Mouse (Mus musculus) forebrain, embryonic 11.5 days (tissue): ENCODE measurements around the gene Tmem97. TPM values are rescaled to one million over a fixed set of nuclear protein-coding genes. Genes with fewer than 3 reads are reported as not detected.
"Not testable (repeated sequence)": the region's sequence is repeated elsewhere in the genome, so short reads cannot be mapped to it uniquely, and the experiment has no call there.

Source experiments
- ATAC-seq: fragments of 200-750 bp; cut with Nextera tagmentation; replicated peaks from 2 replicates; pipeline ENCODE4 v1.8.0; 2017; ENCODE audit warnings: moderate TSS enrichment; ENCODE audit not compliant: low FRiP score
- DNase-seq: peaks from one replicate; pipeline ENCODE4 v3.0.0-alpha.2; 2017; ENCODE audit warnings: low spot score
- H3K27ac ChIP-seq: fragments of 300-500 bp; sonication (generic); 2 replicates; pipeline ENCODE4 v1.5.1; 2014; ENCODE audit warnings: low read depth, low read length
- H3K27me3 ChIP-seq: fragments of 300-500 bp; sonication (generic); 2 replicates; pipeline ENCODE4 v1.6.1; 2014; ENCODE audit warnings: mild to moderate bottlenecking, low read length, mixed read lengths; ENCODE audit not compliant: control insufficient read depth, insufficient read depth
- H3K36me3 ChIP-seq: fragments of 300-500 bp; sonication (generic); 2 replicates; pipeline ENCODE4 v1.6.1; 2014; ENCODE audit warnings: mild to moderate bottlenecking, low read length, moderate library complexity, mixed read lengths; ENCODE audit not compliant: control insufficient read depth, insufficient read depth
- H3K4me1 ChIP-seq: fragments of 300-500 bp; sonication (generic); replicated peaks from 2 replicates; pipeline ENCODE4 v1.6.1; 2014; ENCODE audit warnings: low read length, mixed read lengths; ENCODE audit not compliant: control insufficient read depth, insufficient read depth
- H3K4me2 ChIP-seq: fragments of 300-500 bp; sonication (generic); 2 replicates; pipeline ENCODE4 v1.6.1; 2014; ENCODE audit warnings: low read depth, mild to moderate bottlenecking, low read length, moderate library complexity, mixed read lengths; ENCODE audit not compliant: severe bottlenecking
- H3K4me3 ChIP-seq: fragments of 300-500 bp; sonication (generic); 2 replicates; pipeline ENCODE4 v1.5.1; 2014; ENCODE audit warnings: low read depth, low read length
- H3K9ac ChIP-seq: fragments of 300-500 bp; sonication (generic); 2 replicates; pipeline ENCODE4 v1.6.1; 2014; ENCODE audit warnings: low read length
- H3K9me3 ChIP-seq: fragments of 300-500 bp; sonication (generic); 2 replicates; pipeline ENCODE4 v1.6.1; 2016; ENCODE audit warnings: low read length, mixed read lengths; ENCODE audit not compliant: control insufficient read depth
- WGBS: fragments of 180-500 bp; shearing (Covaris S2); extraction: QIAGEN DNeasy Blood & Tissue Kit; methylation state at CpG from one replicate; pipeline ENCODE4 v1.1.7; 2014; 5-methylcytosine and 5-hydroxymethylcytosine counted together
- polyA plus RNA-seq: library from polyadenylated mRNA; unstranded; fragments of >200 nt; fragmentation: Nextera tagmentation; extraction: Ambion mirVana; gene quantifications from 2 replicates; pipeline ENCODE4 v1.2.1, GENCODE M21; 2014

Gene Tmem97
- polyA plus RNA-seq, 1 experiment from 2014 or later: 77.6 TPM

GRCm38 (mm10) chr11:78544449-78545111, 6.0 kb downstream of the Tmem97 start:
- Histone ChIP-seq H3K36me3 (no peaks in the 10 kb centered on the region), H3K4me1 (no peaks in the 10 kb centered on the region; the same call in 1 of the 2 replicates), H3K9ac (no peak overlapping the region), H3K27me3 (no peaks in the 10 kb centered on the region), H3K4me2 (no peak overlapping the region), H3K4me3 (no peak overlapping the region), H3K27ac (no peak overlapping the region), H3K9me3 (no peaks in the 10 kb centered on the region)
- DNase-seq: no peak
- ATAC-seq: no peak
- WGBS: 94% methylated on average over 7 of the region's 7 CpGs

DNA sequence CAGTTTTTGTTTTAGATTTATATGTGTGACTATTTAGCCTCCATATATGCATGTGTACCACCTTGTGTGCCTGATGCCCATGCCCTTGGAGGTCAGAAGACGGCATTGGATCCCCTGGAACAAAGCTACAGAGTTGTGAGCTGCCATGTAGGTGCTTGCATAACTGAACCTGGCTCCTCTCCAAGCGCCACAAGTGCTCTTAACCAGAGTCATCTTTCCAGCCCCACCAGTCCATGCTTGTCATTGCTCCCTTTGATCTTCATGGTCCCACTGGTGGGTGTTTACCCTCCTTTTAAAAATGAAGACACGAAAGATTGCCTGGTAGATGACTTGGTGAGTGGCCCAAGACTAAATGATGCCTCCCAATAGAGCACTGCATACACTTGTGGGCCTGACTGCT, 10.2 kb downstream of the Tmem97 start:
- no peak for DNase-seq
- no peak overlapping the region for H3K4me2 ChIP-seq
- H3K36me3 ChIP-seq: no peaks in the 10 kb centered on the region
- H3K9ac ChIP-seq: no peak overlapping the region
- WGBS: 82% methylated on average over 3 of the region's 3 CpGs
- H3K9me3 ChIP-seq: no peaks in the 10 kb centered on the region
- no peak for ATAC-seq
- no peak overlapping the region for H3K4me3 ChIP-seq
- H3K27ac ChIP-seq: no peak overlapping the region
- peaks cover 4% of the 10 kb centered on the region for H3K4me1 ChIP-seq
- no peaks in the 10 kb centered on the region for H3K27me3 ChIP-seq

DNA sequence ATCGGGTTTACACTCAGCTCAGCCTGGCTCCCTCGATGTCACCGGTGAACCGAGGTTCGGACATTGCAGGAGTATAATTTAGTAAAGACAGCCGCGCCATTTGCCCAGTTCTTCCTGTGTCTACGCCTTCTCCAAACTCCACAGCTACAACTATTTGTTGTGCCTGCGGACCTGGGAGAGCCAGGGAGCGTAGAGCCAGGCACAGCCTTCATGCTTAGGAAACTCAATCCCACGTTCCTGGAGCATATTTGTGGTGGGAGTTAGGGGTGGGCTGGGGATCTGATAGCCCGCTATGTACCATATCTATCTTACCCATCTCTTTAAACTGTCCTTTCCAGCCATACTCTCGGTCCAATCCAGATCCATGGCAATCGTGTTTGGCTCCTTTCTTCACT, 13.9 kb downstream of the Tmem97 start:
- Histone ChIP-seq H3K4me1 (peaks cover 4% of the 10 kb centered on the region), H3K36me3 (no peaks in the 10 kb centered on the region; the same call in 1 of the 2 replicates), H3K9ac (peak overlapping the region; percentile 78), H3K27me3 (no peaks in the 10 kb centered on the region), H3K4me2 (peak overlapping the region; percentile 90), H3K27ac (peak overlapping the region; percentile 50; the same call in 1 of the 2 replicates), H3K4me3 (peak overlapping the region; percentile 76), H3K9me3 (no peaks in the 10 kb centered on the region)
- ATAC-seq (0 out of 2 replicates have a peak, but pooled peaks have one; percentile 3), DNase-seq (no peak)
- WGBS: 5% methylated on average over 14 of the region's 14 CpGs

- Histone ChIP-seq H3K9ac (peak within 1 kb of the TSS; percentile 87), H3K36me3 (no peaks in the 10 kb centered on the region; the same call in 1 of the 2 replicates), H3K4me2 (peak within 1 kb of the TSS; percentile 90), H3K4me3 (peak within 1 kb of the TSS; percentile 76), H3K9me3 (no peaks in the 10 kb centered on the region), H3K27me3 (no peaks in the 10 kb centered on the region), H3K27ac (peak within 1 kb of the TSS; percentile 85), H3K4me1 (peaks cover 4% of the 10 kb centered on the region)
- ATAC-seq (peak; percentile 97), DNase-seq (peak; percentile 98)
- WGBS: under 1% methylated on average over 52 of the region's 52 CpGs
These were observed 14.4 kb downstream of the Tmem97 start, which contains the start of the genes Tnfaip1 and Ift20 for GRCm38 (mm10) chr11:78536080-78536689. Gene Tnfaip1, minus strand, starts transcription at chr11:78536332. Gene Ift20, plus strand, starts transcription at chr11:78536361.

DNA sequence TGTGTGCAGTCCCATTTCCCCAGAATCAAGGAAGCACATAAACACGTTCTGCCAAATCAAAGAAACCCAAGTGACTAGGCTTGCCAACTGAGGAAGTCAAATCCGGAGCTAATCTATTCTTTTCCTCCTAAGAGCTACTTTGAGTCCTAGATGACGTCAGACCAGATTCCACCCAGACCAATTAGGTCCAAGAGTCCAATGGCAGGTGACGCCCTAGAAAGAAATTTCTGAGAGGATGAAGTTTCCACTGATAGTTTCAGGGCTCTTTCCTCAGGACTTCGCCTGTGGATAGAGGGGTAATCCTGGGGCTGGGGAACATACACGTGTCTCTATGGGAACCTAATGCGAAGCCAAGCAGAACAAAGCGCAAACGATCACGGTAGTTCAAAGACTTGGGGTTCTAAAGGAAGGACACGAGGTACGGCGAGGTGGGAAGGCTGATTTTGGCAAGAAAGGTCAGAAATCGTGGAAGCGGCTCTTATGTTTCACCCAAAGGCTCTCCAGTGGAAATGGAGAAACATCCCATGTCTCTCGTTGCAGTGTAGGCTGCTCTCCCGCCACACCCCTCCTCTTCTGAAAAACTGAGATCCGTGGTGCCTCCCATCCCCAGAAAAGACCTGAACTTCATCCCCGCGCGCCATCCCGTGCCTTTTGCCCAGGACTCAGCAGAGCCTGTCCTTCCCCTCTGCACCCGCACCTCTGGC, 15.0 kb downstream of the Tmem97 start:
- peak overlapping the region; percentile 85 for H3K27ac ChIP-seq
- under 1% methylated on average over 23 of the region's 23 CpGs for WGBS
- H3K4me1 ChIP-seq: peaks cover 4% of the 10 kb centered on the region
- ATAC-seq: peak; percentile 10
- H3K9me3 ChIP-seq: no peaks in the 10 kb centered on the region
- H3K4me2 ChIP-seq: peak overlapping the region; percentile 51
- DNase-seq: no peak
- no peaks in the 10 kb centered on the region; the same call in 1 of the 2 replicates for H3K36me3 ChIP-seq
- H3K9ac ChIP-seq: peak overlapping the region; percentile 87
- H3K4me3 ChIP-seq: peak overlapping the region; percentile 76
- no peaks in the 10 kb centered on the region for H3K27me3 ChIP-seq

GRCm38 (mm10) chr11:78534516-78534915, 16.1 kb downstream of the Tmem97 start:
- DNase-seq: no peak
- peaks cover 4% of the 10 kb centered on the region for H3K4me1 ChIP-seq
- no peaks in the 10 kb centered on the region for H3K27me3 ChIP-seq
- WGBS: 95% methylated on average over 4 of the region's 4 CpGs
- H3K9ac ChIP-seq: no peak overlapping the region
- 0 out of 2 replicates have a peak overlapping the region, but pooled peaks have one; percentile 76 for H3K4me3 ChIP-seq
- no peaks in the 10 kb centered on the region for H3K9me3 ChIP-seq
- H3K4me2 ChIP-seq: peak overlapping the region; percentile 51; the same call in 1 of the 2 replicates
- H3K27ac ChIP-seq: no peak overlapping the region
- ATAC-seq: no peak
- H3K36me3 ChIP-seq: no peaks in the 10 kb centered on the region; the same call in 1 of the 2 replicates

DNA sequence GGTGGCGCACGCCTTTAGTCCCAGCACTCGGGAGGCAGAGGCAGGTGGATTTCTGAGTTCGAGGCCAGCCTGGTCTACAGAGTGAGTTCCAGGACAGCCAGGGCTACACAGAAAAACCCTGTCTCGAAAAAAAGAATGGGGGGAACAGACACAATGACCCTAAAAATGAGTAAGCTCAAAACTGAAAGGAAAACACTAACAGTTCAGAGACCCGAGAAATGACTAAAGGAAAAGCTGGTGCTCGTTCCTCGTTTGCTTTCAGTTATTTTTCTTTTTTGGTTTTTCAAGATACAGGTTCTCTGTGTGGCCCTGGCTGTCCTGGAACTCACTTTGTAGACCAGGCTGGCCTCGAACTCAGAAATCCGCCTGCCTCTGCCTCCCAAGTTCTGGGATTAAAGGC, 19.1 kb downstream of the Tmem97 start:
- not testable (repeated sequence) for H3K36me3 ChIP-seq

DNA sequence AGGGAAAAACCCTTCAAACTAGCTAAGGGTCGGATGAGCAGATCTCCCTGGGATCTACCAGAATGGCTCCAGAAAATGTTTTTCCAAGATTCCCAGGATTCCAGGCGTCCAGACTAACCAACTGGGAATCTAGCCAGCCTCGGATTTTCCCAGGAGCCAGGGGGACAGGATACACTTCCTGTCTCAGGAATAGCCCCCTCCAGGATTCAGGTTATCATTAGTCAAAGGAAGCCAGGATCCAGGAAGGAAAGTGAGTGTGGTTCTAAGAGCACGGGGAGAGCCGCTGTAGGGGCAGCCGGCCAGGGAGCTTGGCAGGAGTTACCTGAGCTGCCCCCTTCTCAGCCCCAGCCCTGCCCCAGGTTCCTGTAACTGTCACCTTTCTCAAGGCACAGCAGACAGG, 19.5 kb downstream of the Tmem97 start:
- Histone ChIP-seq H3K4me3 (no peak overlapping the region), H3K27ac (no peak overlapping the region), H3K36me3 (peaks cover 8% of the 10 kb centered on the region), H3K4me1 (no peaks in the 10 kb centered on the region), H3K4me2 (no peak overlapping the region), H3K9me3 (no peaks in the 10 kb centered on the region), H3K27me3 (no peaks in the 10 kb centered on the region), H3K9ac (no peak overlapping the region)
- no peak for DNase-seq
- 83% methylated on average over 6 of the region's 6 CpGs for WGBS
- ATAC-seq: no peak

More for the DNA sequence above, 19.1 kb downstream of the Tmem97 start:
- not testable (repeated sequence) for H3K4me1 ChIP-seq, H3K4me2 ChIP-seq, H3K27ac ChIP-seq, ATAC-seq, H3K4me3 ChIP-seq, DNase-seq, H3K9ac ChIP-seq, H3K9me3 ChIP-seq, H3K27me3 ChIP-seq
- 90% methylated on average over 9 of the region's 10 CpGs for WGBS
